10 mouse cellular contexts compared by ENCODE assay signal in the genomic region with DNA sequence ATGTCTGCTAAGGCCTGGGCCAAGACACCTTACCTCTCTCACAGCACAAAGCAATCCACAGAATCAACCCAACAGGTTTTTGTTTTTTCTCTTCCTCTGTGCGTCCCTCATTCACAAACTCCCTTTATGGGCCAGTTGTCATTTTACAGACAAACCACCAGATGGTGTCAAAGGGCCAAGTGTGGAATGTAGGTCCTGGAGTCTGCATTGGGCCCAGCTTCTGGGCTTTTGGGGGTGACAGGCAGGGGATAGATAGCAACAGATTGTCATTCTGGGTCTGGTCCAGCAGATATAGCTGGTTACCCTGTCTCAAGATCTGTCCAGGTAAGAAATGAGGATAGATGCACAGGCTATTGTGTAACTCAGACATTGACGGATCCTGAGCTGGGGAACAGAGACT. TPM values are rescaled to one million over a fixed set of nuclear protein-coding genes. Genes with fewer than 3 reads are reported as not detected.
DNase-seq lines count a peak whose midpoint lies in the region; ATAC-seq and TF ChIP-seq lines count a peak whose summit lies in the region.
"Had no signal": no experiment of that assay in that cellular context is flagged by ENCODE, and none has a peak within 500 bp of the region (broad histone marks: within the 10 kb centered on the region; RNA-seq: fewer than 3 reads in every experiment).

No protein-coding gene starts in this region.

- H3K4me2 ChIP-seq in forebrain, postnatal 0 days (ENCODE audit: low read depth), result no peak overlapping the region
- H3K4me2 ChIP-seq in midbrain, embryonic 13.5 days (replicated peaks), result no peak overlapping the region

- no peaks in the 10 kb centered on the region for H3K36me3 ChIP-seq in E14TG2a.4 (ENCODE audit: insufficient read depth, low read length)
- H3K36me3 ChIP-seq in forebrain, postnatal 0 days (ENCODE audit: insufficient read depth), result no peaks in the 10 kb centered on the region
- H3K36me3 ChIP-seq in midbrain, embryonic 13.5 days, result no peaks in the 10 kb centered on the region

- no peak overlapping the region for H3K4me3 ChIP-seq in layer of hippocampus, adult 2 months
- no peak overlapping the region for H3K4me3 ChIP-seq in E14TG2a.4 (replicated peaks; ENCODE audit: low read length)
- H3K4me3 ChIP-seq in bone marrow, adult 2 months (replicated peaks; ENCODE audit: control insufficient read depth, low read depth, low read length), result no peak overlapping the region
- H3K4me3 ChIP-seq in forebrain, postnatal 0 days (ENCODE audit: low read depth, low read length), result no peak overlapping the region
- no peak overlapping the region for H3K4me3 ChIP-seq in midbrain, embryonic 13.5 days (replicated peaks)
- H3K4me3 ChIP-seq: erythroblast, embryonic 14.5 days had no signal

- 24% methylated on average over 2 of the region's 2 CpGs for WGBS in bone marrow, adult 2 months
- WGBS in forebrain, postnatal 0 days, result 31% methylated on average over 2 of the region's 2 CpGs
- WGBS in midbrain, embryonic 13.5 days, result 40% methylated on average over 2 of the region's 2 CpGs

- no peak overlapping the region for H3K9ac ChIP-seq in forebrain, postnatal 0 days
- H3K9ac ChIP-seq in midbrain, embryonic 13.5 days (replicated peaks), result no peak overlapping the region

- no peaks in the 10 kb centered on the region for H3K9me3 ChIP-seq in E14TG2a.4 (ENCODE audit: low read length)
- no peaks in the 10 kb centered on the region for H3K9me3 ChIP-seq in forebrain, postnatal 0 days (ENCODE audit: low read length)
- H3K9me3 ChIP-seq in midbrain, embryonic 13.5 days, result no peaks in the 10 kb centered on the region

- peak; percentile 93 for TF ChIP-seq CTCF in layer of hippocampus, adult 2 months (conservative IDR thresholded peaks at IDR 0.05)
- TF ChIP-seq CTCF in E14TG2a.4 (conservative IDR thresholded peaks at IDR 0.05; ENCODE audit: low read length), result peak; percentile 68
- peak; percentile 47; the same call in 1 of the 2 replicates for TF ChIP-seq CTCF in bone marrow, adult 2 months (IDR thresholded peaks at IDR 0.05; ENCODE audit: control insufficient read depth, insufficient read depth, low read length)
- TF ChIP-seq CTCF in forebrain, postnatal 0 days (IDR thresholded peaks at IDR 0.05; ENCODE audit: low read depth), result peak; percentile 94

- no peak for TF ChIP-seq POLR2A in bone marrow, adult 2 months (IDR thresholded peaks at IDR 0.05; ENCODE audit: borderline replicate concordance, control insufficient read depth, low read depth, low read length)

- no peaks in the 10 kb centered on the region; the same call in 1 of the 2 replicates for H3K4me1 ChIP-seq in E14TG2a.4 (replicated peaks; ENCODE audit: low read depth, low read length)
- H3K4me1 ChIP-seq in bone marrow, adult 2 months (ENCODE audit: control insufficient read depth, insufficient read depth, low read length), result no peaks in the 10 kb centered on the region
- H3K4me1 ChIP-seq in forebrain, postnatal 0 days (ENCODE audit: insufficient read depth), result no peaks in the 10 kb centered on the region
- peaks cover 16% of the 10 kb centered on the region for H3K4me1 ChIP-seq in midbrain, embryonic 13.5 days (replicated peaks)

- peak; percentile 46 to 65 for DNase-seq in layer of hippocampus, adult 2 months (ENCODE audit: low spot score in 2 of 2)
- DNase-seq in layer of hippocampus, adult 11-12 months (ENCODE audit: low spot score), result no peak
- peak; percentile 85 for DNase-seq in forebrain, postnatal 0 days
- no peak for DNase-seq in c-Kit-positive CD71-positive TER-119-positive erythroid progenitor cells, embryonic 14.5 days (ENCODE audit: low spot score)

- peak; percentile 82 for ATAC-seq in forebrain, postnatal 0 days
- peak; percentile 68 for ATAC-seq in midbrain, embryonic 13.5 days
- ATAC-seq in monocyte, adult 5-6 weeks (replicated peaks; ENCODE audit: insufficient number of reproducible peaks, low FRiP score, low TSS enrichment, poor library complexity, severe bottlenecking), result no peak

- H3K27ac ChIP-seq in layer of hippocampus, adult 2 months, result no peak overlapping the region
- no peak overlapping the region for H3K27ac ChIP-seq in bone marrow, adult 2 months (ENCODE audit: control insufficient read depth, insufficient read depth, low read depth, low read length, poor library complexity)
- H3K27ac ChIP-seq in forebrain, postnatal 0 days (ENCODE audit: low read depth, low read length), result no peak overlapping the region
- H3K27ac ChIP-seq in midbrain, embryonic 13.5 days, result no peak overlapping the region
- H3K27ac ChIP-seq: macrophage had no signal

- peaks cover 21% of the 10 kb centered on the region for H3K27me3 ChIP-seq in E14TG2a.4 (ENCODE audit: insufficient read depth, low read length)
- H3K27me3 ChIP-seq in forebrain, postnatal 0 days (ENCODE audit: insufficient read depth, low read length), result no peaks in the 10 kb centered on the region
- peaks cover 6% of the 10 kb centered on the region; the same call in 1 of the 2 replicates for H3K27me3 ChIP-seq in midbrain, embryonic 13.5 days

RNA-seq across cellular contexts. Expression of a gene that starts 23.0 kb away (rescaled TPM):
- total RNA-seq in layer of hippocampus, adult 2 months (2021), result 10 to 100 TPM; 30.7 to 30.9 TPM
- polyA plus RNA-seq in bone marrow, adult 2 months (2011; ENCODE audit: insufficient read depth, insufficient read length, low replicate concordance, missing spikeins), result 3.0 and 7.6 TPM in 2 replicates
- 7.8 and 7.9 TPM in 2 replicates for total RNA-seq in forebrain, postnatal 0 days (2014; rRNA removed)
- 1.5 and 1.9 TPM in 2 replicates for polyA plus RNA-seq in forebrain, postnatal 0 days (2015; fragmentation: Nextera tagmentation; extraction: Ambion mirVana)
- 1.8 and 1.9 TPM in 2 replicates for polyA plus RNA-seq in midbrain, embryonic 13.5 days (2015; fragmentation: Nextera tagmentation; extraction: Ambion mirVana)
- total RNA-seq in monocyte, adult 5-6 weeks (2017), result 1.4 to 6.8 TPM (median 4.0 TPM) in 3 replicates

Comparison
In these comparisons a context has a peak if more than half of its experiments do, and no peak if none do; other contexts are left out.
1. DNase-seq: peak in layer of hippocampus, adult 2 months (2 of 2) and forebrain, postnatal 0 days (single experiment); none in layer of hippocampus, adult 11-12 months (single experiment) and c-Kit-positive CD71-positive TER-119-positive erythroid progenitor cells, embryonic 14.5 days (single experiment).
2. Peak in every context shown above with its lines, with median percentiles within 50 percentile points of each other: CTCF ChIP-seq.